Mouse (Mus musculus) stomach, postnatal 0 days (tissue): ENCODE measurements around the gene Prss53. TPM values are rescaled to one million over a fixed set of nuclear protein-coding genes. Genes with fewer than 3 reads are reported as not detected.

Source experiments
- ATAC-seq: fragments of 200-750 bp; cut with Nextera tagmentation; 2 replicates; pipeline ENCODE4 v1.8.0; 2017; ENCODE audit not compliant: low FRiP score, low TSS enrichment
- DNase-seq: peaks from one replicate; pipeline ENCODE4 v3.0.0-alpha.2; 2016; ENCODE audit warnings: low spot score
- H3K27ac ChIP-seq: fragments of 300-500 bp; sonication (generic); replicated peaks from 2 replicates; pipeline ENCODE4 v1.5.1; 2014; ENCODE audit warnings: mild to moderate bottlenecking, control low read depth
- H3K27me3 ChIP-seq: fragments of 300-500 bp; sonication (generic); 2 replicates; pipeline ENCODE4 v1.6.1; 2014; ENCODE audit warnings: low read length; ENCODE audit not compliant: control insufficient read depth, insufficient read depth
- H3K36me3 ChIP-seq: fragments of 300-500 bp; sonication (generic); 2 replicates; pipeline ENCODE4 v1.6.1; 2014; ENCODE audit warnings: low read length, mixed read lengths; ENCODE audit not compliant: control insufficient read depth, insufficient read depth
- H3K4me1 ChIP-seq: fragments of 300-500 bp; sonication (generic); replicated peaks from 2 replicates; pipeline ENCODE4 v1.6.1; 2014; ENCODE audit warnings: antibody characterized with exemption; ENCODE audit not compliant: control insufficient read depth, insufficient read depth
- H3K4me2 ChIP-seq: fragments of 300-500 bp; sonication (generic); replicated peaks from 2 replicates; pipeline ENCODE4 v1.6.1; 2014; ENCODE audit warnings: low read depth, mild to moderate bottlenecking, control low read depth, moderate library complexity
- H3K4me3 ChIP-seq: fragments of 300-500 bp; sonication (generic); 2 replicates; pipeline ENCODE4 v1.5.1; 2014; ENCODE audit warnings: low read depth, low read length, control low read depth
- H3K9ac ChIP-seq: fragments of 300-500 bp; sonication (generic); 2 replicates; pipeline ENCODE4 v1.6.1; 2014; ENCODE audit warnings: mild to moderate bottlenecking, low read length, control low read depth, mixed read lengths
- H3K9me3 ChIP-seq: fragments of 300-500 bp; sonication (generic); 2 replicates; pipeline ENCODE4 v1.6.1; 2016; ENCODE audit warnings: low read length; ENCODE audit not compliant: control insufficient read depth
- CTCF ChIP-seq: IDR thresholded peaks from 2 replicates; pipeline ENCODE4 v1.5.1; 2016; ENCODE audit warnings: antibody characterized with exemption, low read depth, mild to moderate bottlenecking, moderate library complexity
- EP300 ChIP-seq: optimal IDR thresholded peaks from 2 replicates; pipeline ENCODE3; 2016; ENCODE audit warnings: antibody characterized with exemption
- WGBS: fragments of 180-500 bp; shearing (Covaris S2); extraction: QIAGEN DNeasy Blood & Tissue Kit; methylation state at CpG from one replicate; pipeline ENCODE4 v1.1.7; 2014; 5-methylcytosine and 5-hydroxymethylcytosine counted together
- polyA plus RNA-seq: library from polyadenylated mRNA; unstranded; fragments of >200 nt; fragmentation: Nextera tagmentation; extraction: Ambion mirVana; gene quantifications from 2 replicates; pipeline ENCODE4 v1.2.1, GENCODE M21; 2015

Prss53 gene
- polyA plus RNA-seq, 1 experiment from 2014 or later, result 0.23 TPM

- Histone ChIP-seq H3K36me3 (no peaks in the 10 kb centered on the region), H3K27ac (peak overlapping the region; percentile 95), H3K9ac (no peak overlapping the region), H3K9me3 (no peaks in the 10 kb centered on the region), H3K4me1 (peaks cover 5% of the 10 kb centered on the region), H3K27me3 (no peaks in the 10 kb centered on the region), H3K4me3 (no peak overlapping the region), H3K4me2 (no peak overlapping the region; the same call in 1 of the 2 replicates)
- ATAC-seq (peak; percentile 19; the same call in 1 of the 2 replicates), DNase-seq (peak; percentile 81)
- 24% methylated on average over 13 of the region's 13 CpGs for WGBS
- TF ChIP-seq EP300, result no peak
- TF ChIP-seq CTCF, result peak; percentile 37; the same call in 1 of the 2 replicates
Observed at GRCm38 (mm10) chr7:127932273-127933031, 41.7 kb upstream of the Prss53 start.

- Histone ChIP-seq H3K4me2 (peak overlapping the region; percentile 8), H3K27ac (peak overlapping the region; percentile 95), H3K4me3 (no peak overlapping the region), H3K27me3 (no peaks in the 10 kb centered on the region), H3K4me1 (peaks cover 5% of the 10 kb centered on the region), H3K9ac (peak overlapping the region; percentile 23), H3K9me3 (no peaks in the 10 kb centered on the region), H3K36me3 (no peaks in the 10 kb centered on the region)
- no peak for TF ChIP-seq EP300
- no peak for TF ChIP-seq CTCF
- peak; percentile 87 for DNase-seq
- peak; percentile 50 for ATAC-seq
- 22% methylated on average over 13 of the region's 13 CpGs for WGBS
Observed at GRCm38 (mm10) chr7:127931351-127932135, 40.8 kb upstream of the Prss53 start.

GRCm38 (mm10) chr7:127930636-127931035 is 39.9 kb upstream of the Prss53 start:
- H3K27ac ChIP-seq, result peak overlapping the region; percentile 95
- H3K4me3 ChIP-seq, result no peak overlapping the region
- H3K9me3 ChIP-seq, result no peaks in the 10 kb centered on the region
- no peak overlapping the region for H3K4me2 ChIP-seq
- no peak for DNase-seq
- no peaks in the 10 kb centered on the region for H3K27me3 ChIP-seq
- ATAC-seq, result no peak
- H3K9ac ChIP-seq, result no peak overlapping the region
- no peaks in the 10 kb centered on the region for H3K36me3 ChIP-seq
- H3K4me1 ChIP-seq, result peaks cover 5% of the 10 kb centered on the region
- TF ChIP-seq CTCF, result no peak
- TF ChIP-seq EP300, result no peak
- 61% methylated on average over 5 of the region's 5 CpGs for WGBS

- TF ChIP-seq CTCF, result no peak
- no peak for TF ChIP-seq EP300
- ATAC-seq (peak; percentile 53), DNase-seq (peak; percentile 91)
- peak within 1 kb of the TSS; percentile 81 for H3K9ac ChIP-seq
- 0 out of 2 replicates have a peak, but pooled peaks cover 3% of the 10 kb centered on the region for H3K36me3 ChIP-seq
- WGBS, result 19% methylated on average over 6 of the region's 6 CpGs
- no peaks in the 10 kb centered on the region for H3K27me3 ChIP-seq
- peak within 1 kb of the TSS; percentile 95 for H3K27ac ChIP-seq
- H3K4me1 ChIP-seq, result peaks cover 3% of the 10 kb centered on the region
- peak within 1 kb of the TSS; percentile 49 for H3K4me2 ChIP-seq
- no peaks in the 10 kb centered on the region for H3K9me3 ChIP-seq
- H3K4me3 ChIP-seq, result peak within 1 kb of the TSS; percentile 49
Observed at GRCm38 (mm10) chr7:127929923-127930322, 39.2 kb upstream of the Prss53 start, which contains the start of gene Prss8. Gene Prss8, minus strand, starts transcription at chr7:127930104.

GRCm38 (mm10) chr7:127928596-127928995 is 37.8 kb upstream of the Prss53 start:
- peak overlapping the region; percentile 95 for H3K27ac ChIP-seq
- TF ChIP-seq CTCF (peak; percentile 41), EP300 (no peak)
- peak; percentile 74 for DNase-seq
- H3K27me3 ChIP-seq, result no peaks in the 10 kb centered on the region
- H3K4me1 ChIP-seq, result peaks cover 2% of the 10 kb centered on the region; the same call in 1 of the 2 replicates
- WGBS, result 38% methylated on average over 5 of the region's 5 CpGs
- peak overlapping the region; percentile 49 for H3K4me3 ChIP-seq
- peak; percentile 43 for ATAC-seq
- H3K9ac ChIP-seq, result peak overlapping the region; percentile 81
- H3K36me3 ChIP-seq, result peaks cover 3% of the 10 kb centered on the region; the same call in 1 of the 2 replicates
- peak overlapping the region; percentile 49 for H3K4me2 ChIP-seq
- no peaks in the 10 kb centered on the region for H3K9me3 ChIP-seq
